Mouse (Mus musculus) frontal cortex, postnatal 10 days (tissue): ENCODE measurements around the gene Pptc7.

Source experiments
- DNase-seq, 2 experiments: peaks; one replicate each; pipeline ENCODE4 v3.0.0; 2022; ENCODE audit warnings: low spot score in 2 of 2, mixed read lengths in 1 of 2

Pptc7 gene

GRCm38 (mm10) chr5:122327283-122327682 lies 43.1 kb downstream of the Pptc7 start:
- no peak for DNase-seq

- DNase-seq: no peak
Measured at GRCm38 (mm10) chr5:122330269-122330668, 46.1 kb downstream of the Pptc7 start.

- no peak for DNase-seq
Measured at GRCm38 (mm10) chr5:122334682-122335081, 50.5 kb downstream of the Pptc7 start.

- no peak for DNase-seq
Measured at GRCm38 (mm10) chr5:122336554-122337294, 52.6 kb downstream of the Pptc7 start.

- no peak for DNase-seq
Measured at GRCm38 (mm10) chr5:122342874-122343273, 58.7 kb downstream of the Pptc7 start.

DNA sequence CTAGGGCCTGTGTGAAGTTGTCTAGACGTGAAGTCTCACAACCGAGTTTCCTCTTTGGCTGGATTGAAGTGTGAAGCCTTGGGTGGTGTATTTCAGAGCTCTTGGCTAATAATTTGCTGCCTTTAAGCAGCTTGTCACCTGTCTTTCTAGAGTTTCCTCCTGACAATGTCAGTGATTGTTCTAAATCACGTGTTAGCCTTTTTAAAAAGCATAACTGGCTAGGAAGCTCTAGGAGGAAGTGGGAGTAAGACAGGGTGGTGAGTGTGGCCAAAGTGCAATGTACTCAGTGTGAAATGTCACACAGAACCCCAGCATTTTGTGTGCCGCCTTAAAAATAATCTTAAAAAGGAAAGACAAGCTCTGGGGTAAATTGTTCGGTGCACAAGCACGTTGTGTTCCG lies 59.6 kb downstream of the Pptc7 start:
- DNase-seq: no peak

DNA sequence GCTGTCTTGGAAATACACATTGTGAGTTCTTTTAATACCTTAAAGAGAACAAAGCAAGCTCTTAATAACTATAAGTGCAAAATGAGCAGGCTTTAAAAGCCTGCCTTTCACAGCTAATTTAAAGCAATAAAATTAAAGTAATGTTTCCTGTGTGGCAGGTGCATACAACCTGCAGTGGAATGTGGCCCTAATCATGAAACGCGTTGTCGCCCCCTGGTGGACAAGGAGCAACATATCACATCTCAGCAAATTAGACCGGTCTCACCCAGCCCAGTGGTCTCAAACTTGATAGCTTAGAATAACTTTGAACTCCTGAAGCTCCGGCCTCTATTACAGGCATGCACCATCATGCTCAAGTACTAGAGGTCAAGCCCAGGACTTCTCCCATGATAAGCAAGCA lies 60.1 kb downstream of the Pptc7 start:
- DNase-seq: peak in 1 of 2 experiments; percentile 66

- DNase-seq: no peak
Measured at GRCm38 (mm10) chr5:122345777-122346176, 61.6 kb downstream of the Pptc7 start.

DNA sequence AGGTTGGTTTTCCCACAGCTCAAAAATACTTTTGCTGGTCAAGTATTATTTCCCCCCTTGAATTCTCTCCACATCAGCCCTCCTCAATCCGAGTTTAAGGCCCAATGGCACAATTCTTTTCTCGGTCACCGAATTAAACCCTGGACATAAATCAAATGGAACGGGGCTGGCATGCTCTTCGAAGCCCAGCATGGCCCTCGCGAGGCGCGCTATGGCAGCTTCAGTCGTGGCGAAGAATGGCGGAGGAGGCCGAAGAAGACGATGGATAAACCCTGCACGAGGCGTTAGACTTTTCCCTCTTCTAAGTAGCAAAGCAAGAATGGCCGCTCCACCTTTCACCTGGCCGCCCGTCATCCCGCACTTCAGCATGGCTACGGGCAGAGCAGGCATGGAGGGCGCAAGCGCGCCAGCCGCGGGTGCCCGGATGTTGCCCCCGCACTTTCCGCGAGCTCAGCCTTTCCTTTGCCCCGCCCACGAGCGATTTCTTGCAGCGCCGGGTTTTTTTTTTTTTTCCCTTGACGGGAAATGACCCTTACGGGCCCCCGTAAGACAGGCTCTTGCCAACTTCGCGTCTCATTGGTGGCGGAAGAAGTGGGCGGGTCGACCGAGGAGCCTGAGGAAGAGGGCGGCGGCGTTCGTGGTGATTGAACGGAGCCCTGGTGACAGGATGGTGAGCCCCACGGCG lies 69.8 kb downstream of the Pptc7 start, which contains the start of the genes Rad9b and Vps29:
TSS of gene Rad9b (minus strand) at position 427 of the 685 bp plus-strand sequence.
TSS of gene Vps29 (plus strand) at position 563 of the 685 bp plus-strand sequence.
- peak; percentile 96 to 98 for DNase-seq

GRCm38 (mm10) chr5:122354492-122355067 lies 70.4 kb downstream of the Pptc7 start:
- DNase-seq: no peak

DNA sequence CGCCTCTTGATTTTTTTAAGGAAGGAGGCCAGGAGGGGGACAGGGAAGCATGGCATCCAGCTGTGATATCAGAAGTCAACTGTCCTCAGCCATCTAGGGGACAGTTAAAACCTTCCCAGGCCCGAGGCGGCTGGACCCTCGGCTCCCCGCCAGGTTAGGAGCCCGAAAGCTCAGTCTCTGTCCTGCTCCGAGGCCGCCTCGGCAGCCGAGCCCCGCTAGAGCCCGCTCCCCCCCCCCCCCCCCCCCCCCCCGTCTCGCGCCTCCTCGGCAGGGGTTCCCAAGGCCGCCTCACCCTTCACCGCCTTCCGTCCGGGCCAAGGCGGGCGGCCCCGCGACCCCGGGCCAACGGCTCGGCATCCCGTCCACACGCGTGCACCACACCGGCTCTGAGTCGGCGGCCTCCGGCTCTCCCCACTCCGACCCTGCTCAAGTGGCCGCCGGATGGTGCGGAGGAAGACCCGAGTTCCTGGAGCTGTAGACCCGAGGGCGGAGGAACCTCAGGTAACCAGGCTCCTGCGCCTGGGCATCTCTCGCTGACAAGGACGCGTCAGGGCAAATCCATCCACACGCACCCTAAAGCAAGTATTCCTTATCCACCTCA lies 87.5 kb downstream of the Pptc7 start, which contains the start of gene Gpn3:
TSS of gene Gpn3 (plus strand) at position 286 of the 601 bp plus-strand sequence.
- no peak for DNase-seq

DNA sequence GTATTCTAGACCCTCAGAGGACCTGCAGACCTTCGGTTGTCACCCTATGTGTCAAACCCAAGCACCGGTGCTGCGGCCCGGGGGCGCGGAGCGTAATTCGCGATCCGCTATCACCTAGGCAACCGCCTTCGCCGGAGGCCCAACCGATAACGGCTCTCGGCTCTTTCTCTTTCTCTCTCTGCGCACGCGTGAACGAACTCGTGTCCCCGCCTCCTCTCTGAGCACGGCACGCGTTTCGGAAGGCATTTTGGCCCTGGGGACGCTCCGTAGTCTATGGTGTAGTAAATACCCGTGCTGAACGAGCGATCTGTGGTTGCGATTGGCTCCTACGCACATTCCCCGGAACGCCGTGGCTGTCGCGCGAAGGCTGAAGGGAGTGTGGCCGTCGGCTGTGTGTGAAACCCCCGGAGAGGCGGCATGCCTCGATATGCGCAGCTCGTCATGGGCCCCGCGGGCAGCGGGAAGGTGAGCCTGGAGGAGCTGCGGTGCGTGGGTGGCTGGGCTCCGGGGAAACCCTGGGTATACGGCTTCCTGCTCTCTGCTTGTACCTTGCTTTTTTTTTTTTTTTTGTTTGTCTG lies 88.1 kb downstream of the Pptc7 start, which contains the start of gene Fam216a:
TSS of gene Fam216a (minus strand) at position 173 of the 578 bp plus-strand sequence.
- peak; percentile 98 to 99 for DNase-seq

- no peak for DNase-seq
Measured at GRCm38 (mm10) chr5:122372878-122373277, 88.7 kb downstream of the Pptc7 start.
